Mouse (Mus musculus) ovary, postnatal 36 days (tissue): ENCODE measurements at regions not wholly inside any gene's neighbourhood (a gene's known extent, or its start where the extent isn't known, plus 50 kb on each side); places are given as distances from the start of the nearest gene placed in this dataset.

ENCODE experiments used
- DNase-seq: peaks from one replicate; pipeline ENCODE4 v3.0.0; 2022; ENCODE audit warnings: low spot score, mixed read lengths

- DNase-seq: no peak
These were observed 146.2 kb upstream of the Nr5a2 start for GRCm38 (mm10) chr1:137106444-137106843.

- DNase-seq: no peak
These were observed 131.5 kb upstream of the Nr5a2 start for GRCm38 (mm10) chr1:137091762-137092161.

- DNase-seq: no peak
These were observed 127.9 kb upstream of the Nr5a2 start for GRCm38 (mm10) chr1:137088148-137088547.

- DNase-seq: no peak
These were observed 126.5 kb upstream of the Nr5a2 start for GRCm38 (mm10) chr1:137086766-137087165.

GRCm38 (mm10) chr1:137083500-137083899 lies 123.3 kb upstream of the Nr5a2 start:
- no peak for DNase-seq

GRCm38 (mm10) chr1:137079401-137080003 lies 119.3 kb upstream of the Nr5a2 start:
- no peak for DNase-seq

- DNase-seq: no peak
These were observed 114.5 kb upstream of the Nr5a2 start for GRCm38 (mm10) chr1:137074787-137075186.

GRCm38 (mm10) chr1:137073857-137074572 lies 113.8 kb upstream of the Nr5a2 start:
- DNase-seq: no peak

- DNase-seq: no peak
These were observed 100.7 kb upstream of the Nr5a2 start for GRCm38 (mm10) chr1:137060914-137061313.

- DNase-seq: no peak
These were observed 92.9 kb upstream of the Nr5a2 start for GRCm38 (mm10) chr1:137053134-137053533.

- DNase-seq: no peak
These were observed 91.3 kb upstream of the Nr5a2 start for GRCm38 (mm10) chr1:137051515-137051914.

GRCm38 (mm10) chr1:137044076-137044475 lies 83.8 kb upstream of the Nr5a2 start:
- no peak for DNase-seq

- DNase-seq: no peak
These were observed 82.3 kb upstream of the Nr5a2 start for GRCm38 (mm10) chr1:137042414-137043010.

- no peak for DNase-seq
These were observed 80.7 kb upstream of the Nr5a2 start for GRCm38 (mm10) chr1:137040898-137041297.

GRCm38 (mm10) chr1:137034586-137034985 lies 74.3 kb upstream of the Nr5a2 start:
- DNase-seq: no peak

GRCm38 (mm10) chr1:137033679-137034078 lies 73.4 kb upstream of the Nr5a2 start:
- DNase-seq: no peak

- no peak for DNase-seq
These were observed 63.5 kb upstream of the Nr5a2 start for GRCm38 (mm10) chr1:137023706-137024105.

- no peak for DNase-seq
These were observed 60.3 kb upstream of the Nr5a2 start for GRCm38 (mm10) chr1:137020528-137020927.

- no peak for DNase-seq
These were observed 57.4 kb upstream of the Nr5a2 start for GRCm38 (mm10) chr1:137017642-137018041.

GRCm38 (mm10) chr1:137010240-137010926 lies 50.1 kb upstream of the Nr5a2 start:
- no peak for DNase-seq
